Mouse (Mus musculus) fat pad, adult 2 months (tissue): ENCODE data around the gene Ptpru.

ENCODE experiments used
- DNase-seq: peaks from one replicate; pipeline ENCODE4 v3.0.0-alpha.2; 2011; ENCODE audit warnings: low read depth, low spot score; ENCODE audit errors: extremely low read depth

Ptpru gene

GRCm38 (mm10) chr4:131796312-131797080, 41.6 kb downstream of the Ptpru start:
- peak; percentile 16 for DNase-seq

- no peak for DNase-seq
Observed at GRCm38 (mm10) chr4:131786800-131787199, 51.3 kb downstream of the Ptpru start.

- no peak for DNase-seq
Observed at GRCm38 (mm10) chr4:131784034-131784433, 54.1 kb downstream of the Ptpru start.

- DNase-seq: no peak
Observed at GRCm38 (mm10) chr4:131781023-131781422, 57.1 kb downstream of the Ptpru start.

GRCm38 (mm10) chr4:131778616-131779275, 59.3 kb downstream of the Ptpru start:
- no peak for DNase-seq

- DNase-seq: no peak
Observed at GRCm38 (mm10) chr4:131771384-131771783, 66.7 kb downstream of the Ptpru start.

- DNase-seq: no peak
Observed at GRCm38 (mm10) chr4:131763911-131764310, 74.2 kb downstream of the Ptpru start.

- no peak for DNase-seq
Observed at GRCm38 (mm10) chr4:131763479-131763878, 74.6 kb downstream of the Ptpru start.

GRCm38 (mm10) chr4:131762211-131762784, 75.8 kb downstream of the Ptpru start:
- DNase-seq: no peak

GRCm38 (mm10) chr4:131752204-131752837, 85.8 kb downstream of the Ptpru start:
- no peak for DNase-seq

GRCm38 (mm10) chr4:131751561-131751960, 86.5 kb downstream of the Ptpru start:
- no peak for DNase-seq

GRCm38 (mm10) chr4:131749802-131750201, 88.3 kb downstream of the Ptpru start:
- DNase-seq: no peak

- no peak for DNase-seq
Observed at GRCm38 (mm10) chr4:131744685-131745043, 93.4 kb downstream of the Ptpru start.

GRCm38 (mm10) chr4:131743831-131744684, 94.0 kb downstream of the Ptpru start:
- no peak for DNase-seq

- no peak for DNase-seq
Observed at GRCm38 (mm10) chr4:131743031-131743430, 95.1 kb downstream of the Ptpru start.

- no peak for DNase-seq
Observed at GRCm38 (mm10) chr4:131740621-131741020, 97.5 kb downstream of the Ptpru start.

- DNase-seq: no peak
Observed at GRCm38 (mm10) chr4:131728628-131729027, 109.5 kb downstream of the Ptpru start.

GRCm38 (mm10) chr4:131723415-131724080, 114.5 kb downstream of the Ptpru start:
- DNase-seq: no peak

GRCm38 (mm10) chr4:131722121-131722841, 115.8 kb downstream of the Ptpru start:
- no peak for DNase-seq

GRCm38 (mm10) chr4:131719151-131719550, 118.9 kb downstream of the Ptpru start:
- DNase-seq: no peak
